Mouse (Mus musculus): ENCODE results near the gene Fbxo7. TPM values are rescaled to one million over a fixed set of nuclear protein-coding genes. Genes with fewer than 3 reads are reported as not detected.

Fbxo7 gene
- polyA plus RNA-seq, 2 experiments: 42.1 to 67.2 TPM

DNA sequence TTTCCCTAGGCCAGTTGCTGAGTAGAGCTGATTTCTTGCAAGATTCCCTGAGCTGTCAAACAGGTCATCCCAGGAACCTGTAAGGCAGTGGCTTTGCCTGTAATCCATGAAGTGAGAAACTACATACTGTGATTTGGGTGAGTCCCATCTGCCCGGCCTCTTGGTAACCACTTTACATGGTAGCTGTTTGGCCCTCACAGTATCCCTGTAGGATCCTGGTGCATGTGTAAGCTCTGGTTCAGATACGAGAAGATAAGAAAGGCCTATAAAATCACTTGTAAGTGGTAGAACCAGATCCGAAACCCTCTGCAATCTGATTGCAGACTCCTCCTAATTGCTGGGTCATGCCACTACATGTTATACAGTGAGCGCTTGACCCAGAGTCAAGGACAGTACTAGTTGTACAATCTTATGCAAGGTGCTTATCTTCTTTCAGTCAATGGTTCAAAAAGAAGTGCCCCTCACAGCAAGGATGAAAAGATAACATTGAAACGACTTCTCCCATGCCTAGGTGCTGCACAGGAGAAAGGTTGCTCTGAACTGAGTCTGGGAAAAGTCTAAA is 27.1 kb upstream of the Fbxo7 start:
- no peak overlapping the region for H3K27ac ChIP-seq
- no peak for TF ChIP-seq CTCF (IDR thresholded peaks at IDR 0.05; ENCODE audit: low read depth)
- no peak for TF ChIP-seq EP300 (IDR thresholded peaks at IDR 0.05; ENCODE audit: low read depth)
- H3K36me3 ChIP-seq (replicated peaks; ENCODE audit: control insufficient read depth, insufficient read depth, low read depth): no peaks in the 10 kb centered on the region
- DNase-seq (ENCODE audit: low read depth in 3 of 3, low spot score in 3 of 3) (no peak), ATAC-seq (ENCODE audit: insufficient read depth) (no peak)
- no peaks in the 10 kb centered on the region for H3K4me1 ChIP-seq (replicated peaks; ENCODE audit: control insufficient read depth in 2 of 2, insufficient read depth in 2 of 2, low read length in 1 of 2)
- no peaks in the 10 kb centered on the region for H3K27me3 ChIP-seq (ENCODE audit: control insufficient read depth, insufficient read depth, low read length)
- WGBS (ENCODE audit: insufficient replicate concordance): 44% methylated on average over 5 of the region's 5 CpGs
- H3K9me3 ChIP-seq (ENCODE audit: control insufficient read depth, low read length): no peaks in the 10 kb centered on the region
- no peak overlapping the region for H3K9ac ChIP-seq (replicated peaks)
- no peak overlapping the region for H3K4me3 ChIP-seq (ENCODE audit: insufficient read depth in 1 of 2, low read depth in 2 of 2, low read length in 2 of 2)
- no peak overlapping the region for H3K4me2 ChIP-seq (ENCODE audit: low read depth)

DNA sequence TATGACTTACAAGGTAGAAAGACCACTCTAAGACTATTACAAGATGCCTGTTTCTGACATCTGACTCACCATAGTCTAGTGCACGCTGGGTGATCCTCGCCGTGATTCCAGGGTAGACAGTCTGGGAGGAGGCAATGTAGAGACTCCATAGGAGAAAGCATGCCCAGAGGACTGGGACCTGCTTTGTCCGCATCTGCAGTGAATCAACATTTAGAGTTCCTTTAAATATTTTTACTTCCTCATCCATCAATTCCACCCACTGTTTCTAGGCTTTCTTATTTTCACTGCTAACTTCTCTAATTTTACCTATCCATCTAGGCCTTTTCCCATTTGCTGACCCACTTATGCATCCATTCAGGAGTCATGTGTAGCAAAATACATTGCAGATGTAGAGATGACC is 21.3 kb upstream of the Fbxo7 start:
- H3K4me3 ChIP-seq (ENCODE audit: insufficient read depth in 1 of 2, low read depth in 2 of 2, low read length in 2 of 2): no peak overlapping the region
- H3K4me2 ChIP-seq (ENCODE audit: low read depth): no peak overlapping the region
- TF ChIP-seq EP300 (IDR thresholded peaks at IDR 0.05; ENCODE audit: low read depth) (no peak), CTCF (IDR thresholded peaks at IDR 0.05; ENCODE audit: low read depth) (no peak)
- no peaks in the 10 kb centered on the region for H3K36me3 ChIP-seq (replicated peaks; ENCODE audit: control insufficient read depth, insufficient read depth, low read depth)
- no peak overlapping the region for H3K9ac ChIP-seq (replicated peaks)
- no peaks in the 10 kb centered on the region for H3K27me3 ChIP-seq (ENCODE audit: control insufficient read depth, insufficient read depth, low read length)
- H3K9me3 ChIP-seq (ENCODE audit: control insufficient read depth, low read length): no peaks in the 10 kb centered on the region
- no peak for DNase-seq (ENCODE audit: low read depth in 3 of 3, low spot score in 3 of 3)
- ATAC-seq (ENCODE audit: insufficient read depth): no peak
- H3K27ac ChIP-seq: no peak overlapping the region
- no peaks in the 10 kb centered on the region for H3K4me1 ChIP-seq (replicated peaks; ENCODE audit: control insufficient read depth in 2 of 2, insufficient read depth in 2 of 2, low read length in 1 of 2)
- WGBS (ENCODE audit: insufficient replicate concordance): 79% methylated on average over 4 of the region's 4 CpGs

DNA sequence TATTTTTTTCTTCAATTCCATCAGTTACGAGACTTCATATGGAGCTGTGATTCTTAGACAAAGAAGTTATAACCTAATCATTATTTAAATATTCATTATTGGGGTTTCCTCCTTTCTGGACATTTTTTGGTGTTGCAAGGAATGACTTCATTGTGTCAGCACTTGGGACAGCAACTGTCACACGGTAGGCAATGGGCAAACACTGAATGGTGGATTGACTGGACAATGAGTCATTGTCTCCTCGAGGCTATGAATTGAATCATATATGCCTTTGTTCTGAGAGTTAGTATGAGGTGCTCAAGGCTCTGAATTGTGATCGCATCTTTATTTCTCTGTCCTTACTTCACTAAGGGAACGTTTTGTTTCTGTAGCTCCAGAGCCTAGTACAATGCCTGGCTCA is 15.3 kb upstream of the Fbxo7 start:
- no peak for DNase-seq (ENCODE audit: low read depth in 3 of 3, low spot score in 3 of 3)
- H3K27ac ChIP-seq: no peak overlapping the region
- TF ChIP-seq EP300 (IDR thresholded peaks at IDR 0.05; ENCODE audit: low read depth): no peak
- TF ChIP-seq CTCF (IDR thresholded peaks at IDR 0.05; ENCODE audit: low read depth): no peak

DNA sequence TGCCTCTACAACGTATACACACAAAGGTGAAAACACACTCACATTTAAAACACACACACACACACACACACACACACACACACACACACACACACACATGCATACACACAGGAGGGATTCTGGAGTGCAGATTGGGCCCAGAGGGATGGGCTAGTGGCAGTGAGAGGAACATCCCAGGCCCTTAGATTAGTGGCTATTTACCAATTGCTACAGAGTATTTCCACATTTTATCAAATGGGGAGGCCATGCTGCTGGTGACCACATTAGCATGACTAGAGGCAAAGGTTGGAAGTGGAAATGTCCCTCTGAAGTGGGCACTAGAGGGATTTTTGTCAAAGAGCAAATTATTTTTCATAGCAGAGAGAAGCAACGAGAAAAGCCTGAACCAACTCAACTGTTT is 12.1 kb upstream of the Fbxo7 start:
- no peak overlapping the region for H3K27ac ChIP-seq
- DNase-seq (ENCODE audit: low read depth in 3 of 3, low spot score in 3 of 3) (no peak), ATAC-seq (ENCODE audit: insufficient read depth) (no peak)
- no peaks in the 10 kb centered on the region for H3K4me1 ChIP-seq (replicated peaks; ENCODE audit: control insufficient read depth in 2 of 2, insufficient read depth in 2 of 2, low read length in 1 of 2)
- no peak overlapping the region for H3K4me2 ChIP-seq (ENCODE audit: low read depth)
- no peaks in the 10 kb centered on the region for H3K9me3 ChIP-seq (ENCODE audit: control insufficient read depth, low read length)
- H3K27me3 ChIP-seq (ENCODE audit: control insufficient read depth, insufficient read depth, low read length): no peaks in the 10 kb centered on the region
- no peak overlapping the region for H3K4me3 ChIP-seq (ENCODE audit: insufficient read depth in 1 of 2, low read depth in 2 of 2, low read length in 2 of 2)
- WGBS (ENCODE audit: insufficient replicate concordance): 68% methylated on average over 2 of the region's 2 CpGs
- no peak overlapping the region for H3K9ac ChIP-seq (replicated peaks)
- TF ChIP-seq CTCF (IDR thresholded peaks at IDR 0.05; ENCODE audit: low read depth) (no peak), EP300 (IDR thresholded peaks at IDR 0.05; ENCODE audit: low read depth) (no peak)
- no peaks in the 10 kb centered on the region for H3K36me3 ChIP-seq (replicated peaks; ENCODE audit: control insufficient read depth, insufficient read depth, low read depth)

More for the DNA sequence above, 15.3 kb upstream of the Fbxo7 start:
- Histone ChIP-seq H3K36me3 (replicated peaks; ENCODE audit: control insufficient read depth, insufficient read depth, low read depth) (no peaks in the 10 kb centered on the region), H3K27me3 (ENCODE audit: control insufficient read depth, insufficient read depth, low read length) (no peaks in the 10 kb centered on the region), H3K9ac (replicated peaks) (no peak overlapping the region), H3K4me3 (ENCODE audit: insufficient read depth in 1 of 2, low read depth in 2 of 2, low read length in 2 of 2) (no peak overlapping the region), H3K9me3 (ENCODE audit: control insufficient read depth, low read length) (no peaks in the 10 kb centered on the region), H3K4me2 (ENCODE audit: low read depth) (no peak overlapping the region), H3K4me1 (replicated peaks; ENCODE audit: control insufficient read depth in 2 of 2, insufficient read depth in 2 of 2, low read length in 1 of 2) (no peaks in the 10 kb centered on the region)
- 59% methylated on average over 5 of the region's 5 CpGs for WGBS (ENCODE audit: insufficient replicate concordance)
- ATAC-seq (ENCODE audit: insufficient read depth): no peak

DNA sequence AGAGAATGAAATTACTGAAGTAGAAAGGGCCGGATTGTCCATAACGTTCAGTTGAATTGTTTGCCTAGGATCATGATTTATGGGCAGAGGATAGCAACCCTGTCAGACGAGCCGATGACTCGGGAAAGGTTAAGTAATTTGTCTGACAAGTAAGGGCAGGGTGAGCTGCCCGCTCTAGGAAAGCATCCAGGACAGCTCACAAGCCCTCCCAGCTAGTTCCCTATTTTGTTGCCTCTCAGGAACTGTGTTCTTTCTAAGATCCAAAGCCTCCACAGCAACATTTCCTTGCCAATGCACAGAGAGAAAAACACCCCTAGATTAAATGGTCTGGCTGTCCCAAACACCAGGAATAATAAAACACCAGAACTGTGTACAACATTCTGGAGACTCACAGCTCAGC is 11.1 kb upstream of the Fbxo7 start:
- ATAC-seq (ENCODE audit: insufficient read depth) (no peak), DNase-seq (ENCODE audit: low read depth in 3 of 3, low spot score in 3 of 3) (no peak)
- no peaks in the 10 kb centered on the region for H3K4me1 ChIP-seq (replicated peaks; ENCODE audit: control insufficient read depth in 2 of 2, insufficient read depth in 2 of 2, low read length in 1 of 2)
- H3K27ac ChIP-seq: no peak overlapping the region
- no peaks in the 10 kb centered on the region for H3K27me3 ChIP-seq (ENCODE audit: control insufficient read depth, insufficient read depth, low read length)
- H3K4me3 ChIP-seq (ENCODE audit: insufficient read depth in 1 of 2, low read depth in 2 of 2, low read length in 2 of 2): no peak overlapping the region
- no peak overlapping the region for H3K9ac ChIP-seq (replicated peaks)
- H3K4me2 ChIP-seq (ENCODE audit: low read depth): no peak overlapping the region
- H3K36me3 ChIP-seq (replicated peaks; ENCODE audit: control insufficient read depth, insufficient read depth, low read depth): no peaks in the 10 kb centered on the region
- no peak for TF ChIP-seq CTCF (IDR thresholded peaks at IDR 0.05; ENCODE audit: low read depth)
- TF ChIP-seq EP300 (IDR thresholded peaks at IDR 0.05; ENCODE audit: low read depth): no peak
- H3K9me3 ChIP-seq (ENCODE audit: control insufficient read depth, low read length): no peaks in the 10 kb centered on the region
- 22% methylated on average over 6 of the region's 6 CpGs for WGBS (ENCODE audit: insufficient replicate concordance)
